Mouse (Mus musculus) spleen, adult 2 months (tissue): ENCODE results near the gene Acsm5.

Source experiments
- CTCF ChIP-seq: fragments of 200-500 bp; IDR thresholded peaks from 2 replicates; pipeline ENCODE4 v1.5.1; 2011; ENCODE audit warnings: mild to moderate bottlenecking, inconsistent platforms; ENCODE audit not compliant: insufficient read depth, insufficient read length, insufficient replicate concordance; ENCODE audit errors: extremely low read depth
- POLR2A ChIP-seq: fragments of 200-500 bp; IDR thresholded peaks from 2 replicates; pipeline ENCODE4 v1.6.1; 2011; ENCODE audit warnings: low read depth, low read length, inconsistent platforms

- TF ChIP-seq CTCF (no peak), POLR2A (no peak)
Measured at GRCm38 (mm10) chr7:119486683-119487082, 32.6 kb upstream of the Acsm5 start.
